Mouse (Mus musculus) liver, postnatal 0 days (tissue): ENCODE measurements around the gene Pla2g3.

Source experiments
- CTCF ChIP-seq: sonication (generic); IDR thresholded peaks from 2 replicates; pipeline ENCODE4 v1.5.1; 2016; ENCODE audit warnings: antibody characterized with exemption, low read depth
- EP300 ChIP-seq: IDR thresholded peaks from 2 replicates; pipeline ENCODE4 v1.6.1; 2016; ENCODE audit warnings: antibody characterized with exemption, low read depth, mild to moderate bottlenecking

DNA sequence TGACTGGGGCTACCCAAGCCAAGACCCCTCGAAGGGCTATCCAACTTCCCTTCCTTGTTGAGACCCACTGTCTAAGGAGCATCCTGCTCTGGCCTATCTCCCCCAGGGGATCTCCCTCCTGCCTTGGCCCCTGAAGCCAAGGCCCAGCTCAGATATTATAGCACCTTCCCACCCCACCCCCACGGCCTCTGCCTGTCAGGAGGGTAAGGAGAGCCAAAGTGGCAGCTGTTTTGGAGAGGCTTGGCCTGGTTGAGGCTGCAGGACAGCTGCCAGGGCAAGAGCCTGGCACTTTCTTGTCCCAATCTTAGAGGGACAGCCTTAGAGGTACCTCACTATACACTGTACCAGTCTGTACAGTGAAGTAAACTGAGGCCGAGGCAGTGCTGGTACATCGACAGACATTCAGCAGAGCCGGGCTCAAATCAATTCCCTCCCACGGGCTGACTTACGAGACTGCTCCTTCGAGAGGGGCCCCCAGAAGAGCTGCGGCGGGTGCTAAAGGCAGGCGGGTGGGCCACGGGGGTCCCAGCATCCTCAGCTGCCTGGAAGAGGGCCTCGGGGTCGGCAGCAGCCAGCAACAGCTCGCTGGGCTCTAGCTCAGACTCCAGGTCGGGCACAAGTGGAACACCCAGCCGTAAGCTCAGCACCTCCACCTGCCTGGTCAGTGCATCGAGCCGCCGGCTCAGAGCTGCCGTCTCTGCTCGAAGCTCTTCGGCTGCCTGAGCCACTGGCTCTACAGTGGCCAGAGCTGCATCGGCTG, 39.1 kb downstream of the Pla2g3 start:
- TF ChIP-seq CTCF: no peak
- no peak for TF ChIP-seq EP300
